ENCODE assay signal across 20 mouse cellular contexts in genomic region chr15:99862473-99862872, GRCm38 (mm10). TPM values are rescaled to one million over a fixed set of nuclear protein-coding genes. Genes with fewer than 3 reads are reported as not detected.
DNase-seq lines count a peak whose midpoint lies in the region; ATAC-seq and TF ChIP-seq lines count a peak whose summit lies in the region.
"Had no signal": no experiment of that assay in that cellular context is flagged by ENCODE, and none has a peak within 500 bp of the region (broad histone marks: within the 10 kb centered on the region; RNA-seq: fewer than 3 reads in every experiment).

No protein-coding gene starts in this region.

- H3K4me3 ChIP-seq in kidney, adult 2 months (ENCODE audit: insufficient read depth, low read depth, low read length): no peak overlapping the region
- no peak overlapping the region for H3K4me3 ChIP-seq in kidney, embryonic 14.5 days (ENCODE audit: low read length)
- no peak overlapping the region for H3K4me3 ChIP-seq in liver, adult 2 months (ENCODE audit: insufficient read depth, low read depth, low read length)
- H3K4me3 ChIP-seq in small intestine, adult 2 months (ENCODE audit: low read depth, low read length): no peak overlapping the region
- H3K4me3 ChIP-seq in forebrain, embryonic 14.5 days (ENCODE audit: low read depth, low read length): no peak overlapping the region
- H3K4me3 ChIP-seq: hindbrain, embryonic 10.5 days; limb, embryonic 13.5 days had no signal

- no peak for ATAC-seq in kidney, embryonic 14.5 days (ENCODE audit: low FRiP score, low TSS enrichment)
- ATAC-seq in forebrain, embryonic 14.5 days: no peak
- ATAC-seq: forebrain, embryonic 16.5 days had no signal

- H3K9me3 ChIP-seq in kidney, embryonic 14.5 days (ENCODE audit: control insufficient read depth, low read length): no peaks in the 10 kb centered on the region
- no peaks in the 10 kb centered on the region for H3K9me3 ChIP-seq in forebrain, embryonic 14.5 days (replicated peaks; ENCODE audit: control insufficient read depth, low read length)
- H3K9me3 ChIP-seq: hindbrain, embryonic 10.5 days; limb, embryonic 13.5 days had no signal

- H3K27me3 ChIP-seq in kidney, adult 2 months (replicated peaks; ENCODE audit: control insufficient read depth, insufficient read depth, low read length): no peaks in the 10 kb centered on the region
- H3K27me3 ChIP-seq in kidney, embryonic 14.5 days (ENCODE audit: control insufficient read depth, insufficient read depth, low read length): no peaks in the 10 kb centered on the region
- H3K27me3 ChIP-seq in liver, adult 2 months (ENCODE audit: control insufficient read depth, insufficient read depth, low read length): no peaks in the 10 kb centered on the region
- no peaks in the 10 kb centered on the region for H3K27me3 ChIP-seq in small intestine, adult 2 months (ENCODE audit: control insufficient read depth, insufficient read depth, low read length)
- no peaks in the 10 kb centered on the region for H3K27me3 ChIP-seq in forebrain, embryonic 14.5 days (replicated peaks; ENCODE audit: control insufficient read depth, insufficient read depth, low read length)
- H3K27me3 ChIP-seq: limb, embryonic 13.5 days had no signal

- H3K79me2 ChIP-seq in liver, adult 2 months (ENCODE audit: control insufficient read depth, insufficient read depth, low read length): peaks cover 3% of the 10 kb centered on the region; the same call in 1 of the 2 replicates

- H3K4me1 ChIP-seq in kidney, adult 2 months (ENCODE audit: control insufficient read depth, insufficient read depth, low read length): peaks cover 20% of the 10 kb centered on the region
- 0 out of 2 replicates have a peak, but pooled peaks cover 5% of the 10 kb centered on the region for H3K4me1 ChIP-seq in kidney, embryonic 14.5 days (ENCODE audit: control insufficient read depth, insufficient read depth, low read length)
- H3K4me1 ChIP-seq in liver, adult 2 months (ENCODE audit: control insufficient read depth, insufficient read depth, low read length): peaks cover 39% of the 10 kb centered on the region
- peaks cover 29% of the 10 kb centered on the region for H3K4me1 ChIP-seq in small intestine, adult 2 months (ENCODE audit: control insufficient read depth, insufficient read depth, insufficient read length, low read length)
- H3K4me1 ChIP-seq in forebrain, embryonic 14.5 days (ENCODE audit: control insufficient read depth, insufficient read depth, low read length): peaks cover 13% of the 10 kb centered on the region

- WGBS in kidney, adult 2 months: 29% methylated on average over 11 of the region's 11 CpGs
- 53% methylated on average over 11 of the region's 11 CpGs for WGBS in kidney, embryonic 14.5 days
- 18% methylated on average over 11 of the region's 11 CpGs for WGBS in liver, adult 2 months
- WGBS in small intestine, adult 2 months: 26% methylated on average over 11 of the region's 11 CpGs
- 29% methylated on average over 11 of the region's 11 CpGs for WGBS in forebrain, embryonic 14.5 days

- H3K4me2 ChIP-seq in kidney, embryonic 14.5 days (replicated peaks; ENCODE audit: low read depth, low read length): no peak overlapping the region
- H3K4me2 ChIP-seq in forebrain, embryonic 14.5 days (ENCODE audit: low read length): no peak overlapping the region
- H3K4me2 ChIP-seq: heart, embryonic 11.5 days; limb, embryonic 13.5 days; lung, embryonic 14.5 days had no signal

- TF ChIP-seq CTCF in kidney, adult 2 months (conservative IDR thresholded peaks at IDR 0.05; ENCODE audit: insufficient read depth, insufficient read length, low read depth, low read length): no peak
- no peak for TF ChIP-seq CTCF in brain, embryonic 14.5 days (IDR thresholded peaks at IDR 0.05; ENCODE audit: borderline replicate concordance, extremely low read depth, insufficient read depth, insufficient read length)
- TF ChIP-seq CTCF in liver, adult 2 months (IDR thresholded peaks at IDR 0.05; ENCODE audit: low read depth, low read length): no peak
- TF ChIP-seq CTCF in small intestine, adult 2 months (IDR thresholded peaks at IDR 0.05; ENCODE audit: extremely low read depth, insufficient read length, insufficient replicate concordance, low read depth, low read length): no peak

- H3K36me3 ChIP-seq in kidney, adult 2 months (ENCODE audit: control insufficient read depth, insufficient read depth, low read length): no peaks in the 10 kb centered on the region
- H3K36me3 ChIP-seq in kidney, embryonic 14.5 days (ENCODE audit: control insufficient read depth, insufficient read depth, low read length): no peaks in the 10 kb centered on the region
- no peaks in the 10 kb centered on the region for H3K36me3 ChIP-seq in liver, adult 2 months (ENCODE audit: control insufficient read depth, insufficient read depth, low read length)
- H3K36me3 ChIP-seq in small intestine, adult 2 months (ENCODE audit: control insufficient read depth, insufficient read depth, low read length): peaks cover 38% of the 10 kb centered on the region
- H3K36me3 ChIP-seq in forebrain, embryonic 14.5 days (ENCODE audit: control insufficient read depth, insufficient read depth, low read length): no peaks in the 10 kb centered on the region
- H3K36me3 ChIP-seq: limb, embryonic 13.5 days had no signal

- peak overlapping the region; percentile 37; the same call in 1 of the 2 replicates for H3K27ac ChIP-seq in kidney, adult 2 months (ENCODE audit: insufficient read depth, low read depth, low read length)
- H3K27ac ChIP-seq in kidney, embryonic 14.5 days (ENCODE audit: low read depth, low read length): no peak overlapping the region
- H3K27ac ChIP-seq in liver, adult 2 months (replicated peaks; ENCODE audit: insufficient read depth, low read depth, low read length): peak overlapping the region; percentile 89
- peak overlapping the region; percentile 77 for H3K27ac ChIP-seq in small intestine, adult 2 months (ENCODE audit: insufficient read depth, low read depth, low read length)
- H3K27ac ChIP-seq in forebrain, embryonic 14.5 days (ENCODE audit: low read depth, low read length): no peak overlapping the region
- H3K27ac ChIP-seq: limb, embryonic 13.5 days had no signal

- DNase-seq in kidney, adult 2 months: peak; percentile 61
- DNase-seq in brain, embryonic 14.5 days (ENCODE audit: low read depth): peak; percentile 33
- DNase-seq in liver, adult 2 months (ENCODE audit: extremely low read depth, low read depth, low spot score): peak; percentile 76
- no peak for DNase-seq in right cerebral cortex, postnatal 4 days
- DNase-seq in forebrain, embryonic 14.5 days (ENCODE audit: low spot score): no peak
- DNase-seq in lung, postnatal 4 days: no peak
- DNase-seq: adrenal gland, postnatal 10 days; cerebellum, adult 9-10 months; gastrocnemius, postnatal 14 days; heart, adult 11 months; layer of hippocampus, adult 9-11 months; lung, postnatal 36 days; right cerebral cortex, postnatal 25 days had no signal

- H3K9ac ChIP-seq in kidney, embryonic 14.5 days (ENCODE audit: low read depth, low read length): no peak overlapping the region
- 0 out of 2 replicates have a peak overlapping the region, but pooled peaks have one; percentile 35 for H3K9ac ChIP-seq in liver, adult 2 months (ENCODE audit: low read depth, low read length)
- H3K9ac ChIP-seq in forebrain, embryonic 14.5 days (ENCODE audit: low read length): no peak overlapping the region
- H3K9ac ChIP-seq: limb, embryonic 13.5 days; lung, embryonic 14.5 days had no signal

- no peak for TF ChIP-seq POLR2A in kidney, adult 2 months (IDR thresholded peaks at IDR 0.05; ENCODE audit: low read depth, low read length)
- TF ChIP-seq POLR2A in brain, embryonic 14.5 days (IDR thresholded peaks at IDR 0.05; ENCODE audit: borderline replicate concordance, extremely low read depth, insufficient read depth, insufficient read length, poor library complexity, severe bottlenecking): no peak
- no peak for TF ChIP-seq POLR2A in liver, adult 2 months (IDR thresholded peaks at IDR 0.05; ENCODE audit: extremely low read depth, insufficient read depth, low read length)
- TF ChIP-seq POLR2A in small intestine, adult 2 months (IDR thresholded peaks at IDR 0.05; ENCODE audit: low read depth, low read length): no peak

RNA-seq across cellular contexts. Expression of gene Lima1, which starts 12.8 kb away (rescaled TPM):
- 29.9 and 32.7 TPM in 2 replicates for polyA plus RNA-seq in kidney, adult 2 months (2012; rRNA removed)
- polyA plus RNA-seq in kidney, embryonic 14.5 days (2014; fragmentation: Nextera tagmentation; extraction: Ambion mirVana): 23.4 and 43.5 TPM in 2 replicates
- polyA plus RNA-seq in brain, embryonic 14.5 days (2012; rRNA removed): 21.1 and 22.2 TPM in 2 replicates
- total RNA-seq in liver, adult 2 months (2014; rRNA removed): 28.9 and 32.7 TPM in 2 replicates
- 11.2 and 16.0 TPM in 2 replicates for polyA plus RNA-seq in liver, adult 2 months (2012; rRNA removed)
- polyA plus RNA-seq in small intestine, adult 2 months (2012; rRNA removed): 26.1 and 47.7 TPM in 2 replicates
- 27.0 and 32.1 TPM in 2 replicates for polyA plus RNA-seq in forebrain, embryonic 14.5 days (2014; fragmentation: Nextera tagmentation; extraction: Ambion mirVana)

Comparison
In these comparisons a context has a peak if more than half of its experiments do, and no peak if none do; other contexts are left out.
1. H3K27ac ChIP-seq: peak in kidney, adult 2 months (single experiment), liver, adult 2 months (single experiment) and small intestine, adult 2 months (single experiment); none in kidney, embryonic 14.5 days (single experiment) and forebrain, embryonic 14.5 days (single experiment).
2. DNase-seq: peak in kidney, adult 2 months (single experiment), brain, embryonic 14.5 days (single experiment) and liver, adult 2 months (single experiment); none in right cerebral cortex, postnatal 4 days (single experiment), forebrain, embryonic 14.5 days (single experiment) and lung, postnatal 4 days (0 of 2).